Mouse (Mus musculus): ENCODE results near the gene Mid1. TPM values are rescaled to one million over a fixed set of nuclear protein-coding genes. Genes with fewer than 3 reads are reported as not detected.

Mid1 gene
- polyA plus RNA-seq, 1 experiment from 2014 or later = 27.4 TPM

DNA sequence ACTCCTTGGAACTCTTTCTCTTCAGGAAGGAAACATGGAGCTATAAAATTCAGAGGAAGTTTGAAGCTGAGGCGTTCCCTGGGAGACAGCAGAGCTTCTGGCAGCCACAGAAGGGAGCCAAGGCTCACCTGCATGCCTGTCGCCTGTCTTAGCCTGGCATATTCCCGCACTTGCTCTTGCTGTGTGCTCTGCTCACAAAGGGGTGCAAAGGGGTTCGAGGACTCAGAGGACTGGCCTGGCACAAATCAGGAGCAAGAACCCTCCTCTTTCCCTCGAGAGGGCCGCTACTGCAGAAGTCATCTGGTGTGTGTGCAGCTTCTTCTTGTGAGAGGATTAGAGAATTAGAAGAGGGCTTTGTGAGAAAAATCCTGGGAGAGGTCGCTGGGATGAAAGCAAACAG lies 142.7 kb downstream of the Mid1 start:
- H3K36me3 ChIP-seq (ENCODE audit: control insufficient read depth, insufficient read depth, low read length) = no peaks in the 10 kb centered on the region
- H3K4me3 ChIP-seq (ENCODE audit: low read depth, low read length) = no peak overlapping the region; the same call in 1 of the 2 replicates
- no peaks in the 10 kb centered on the region for H3K9me3 ChIP-seq (ENCODE audit: control insufficient read depth, low read length)
- peaks cover 3% of the 10 kb centered on the region; the same call in 1 of the 2 replicates for H3K27me3 ChIP-seq (ENCODE audit: control insufficient read depth, insufficient read depth, low read length)
- peak overlapping the region; percentile 34 for H3K4me2 ChIP-seq (ENCODE audit: low read depth, low read length, severe bottlenecking)
- ATAC-seq (replicated peaks; ENCODE audit: low FRiP score) (peak; percentile 47; the same call in 1 of the 2 replicates), DNase-seq (ENCODE audit: low spot score) (peak; percentile 45)
- H3K27ac ChIP-seq (ENCODE audit: low read depth, low read length) = peak overlapping the region; percentile 71
- H3K9ac ChIP-seq (ENCODE audit: low read length) = peak overlapping the region; percentile 24; the same call in 1 of the 2 replicates
- H3K4me1 ChIP-seq (replicated peaks; ENCODE audit: control insufficient read depth, insufficient read depth, low read length) = no peaks in the 10 kb centered on the region; the same call in 1 of the 2 replicates
- 19% methylated on average over 7 of the region's 7 CpGs for WGBS

DNA sequence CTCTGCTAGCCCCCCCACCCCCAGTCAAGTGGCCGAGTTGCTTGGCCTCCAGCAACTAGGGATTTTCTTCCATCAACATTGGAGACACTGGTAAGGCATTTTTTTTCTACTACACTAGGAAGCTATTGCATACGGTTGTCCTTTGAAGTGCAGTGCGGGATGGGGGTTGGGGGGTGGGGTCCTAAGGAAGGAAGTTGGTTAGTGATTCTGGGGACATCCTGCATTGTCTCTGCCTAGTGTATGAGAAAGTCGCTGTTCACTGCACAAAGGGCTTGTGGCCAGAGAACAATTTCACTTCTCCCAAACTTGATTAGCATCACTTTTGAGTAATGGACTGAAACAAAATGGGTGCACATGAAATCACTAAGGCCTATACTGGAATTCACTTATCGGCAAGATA lies 143.1 kb downstream of the Mid1 start:
- ATAC-seq (replicated peaks; ENCODE audit: low FRiP score) = peak; percentile 57; the same call in 1 of the 2 replicates
- WGBS = 32% methylated on average over 5 of the region's 5 CpGs
- H3K36me3 ChIP-seq (ENCODE audit: control insufficient read depth, insufficient read depth, low read length) = no peaks in the 10 kb centered on the region
- H3K4me1 ChIP-seq (replicated peaks; ENCODE audit: control insufficient read depth, insufficient read depth, low read length) = no peaks in the 10 kb centered on the region; the same call in 1 of the 2 replicates
- H3K9me3 ChIP-seq (ENCODE audit: control insufficient read depth, low read length) = no peaks in the 10 kb centered on the region
- peak; percentile 46 for DNase-seq (ENCODE audit: low spot score)
- peak overlapping the region; percentile 71 for H3K27ac ChIP-seq (ENCODE audit: low read depth, low read length)
- peak overlapping the region; percentile 34 for H3K4me2 ChIP-seq (ENCODE audit: low read depth, low read length, severe bottlenecking)
- H3K9ac ChIP-seq (ENCODE audit: low read length) = peak overlapping the region; percentile 24; the same call in 1 of the 2 replicates
- H3K4me3 ChIP-seq (ENCODE audit: low read depth, low read length) = no peak overlapping the region; the same call in 1 of the 2 replicates
- H3K27me3 ChIP-seq (ENCODE audit: control insufficient read depth, insufficient read depth, low read length) = peaks cover 2% of the 10 kb centered on the region; the same call in 1 of the 2 replicates

DNA sequence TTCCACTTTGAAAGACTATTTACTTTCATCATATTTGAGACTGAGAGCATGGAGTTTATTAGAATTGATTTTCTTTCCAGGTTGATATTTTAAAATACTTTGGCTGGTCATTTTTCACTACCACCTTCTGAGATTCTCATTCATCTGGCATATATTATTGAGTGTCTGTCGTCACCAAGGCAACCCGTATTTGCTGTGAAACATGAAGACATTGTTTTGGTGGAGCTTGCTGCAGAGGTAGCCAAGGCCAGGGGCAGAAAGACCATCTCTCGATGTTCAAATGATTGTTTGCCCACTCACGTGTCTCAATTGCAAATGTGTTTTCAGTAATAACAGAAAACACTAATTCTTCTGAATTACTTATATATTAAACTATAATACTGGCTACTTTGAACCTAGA lies 145.1 kb downstream of the Mid1 start:
- H3K4me2 ChIP-seq (ENCODE audit: low read depth, low read length, severe bottlenecking) = no peak overlapping the region
- H3K9ac ChIP-seq (ENCODE audit: low read length) = no peak overlapping the region
- peaks cover 3% of the 10 kb centered on the region; the same call in 1 of the 2 replicates for H3K27me3 ChIP-seq (ENCODE audit: control insufficient read depth, insufficient read depth, low read length)
- H3K4me1 ChIP-seq (replicated peaks; ENCODE audit: control insufficient read depth, insufficient read depth, low read length) = no peaks in the 10 kb centered on the region; the same call in 1 of the 2 replicates
- H3K27ac ChIP-seq (ENCODE audit: low read depth, low read length) = no peak overlapping the region
- no peaks in the 10 kb centered on the region for H3K36me3 ChIP-seq (ENCODE audit: control insufficient read depth, insufficient read depth, low read length)
- ATAC-seq (replicated peaks; ENCODE audit: low FRiP score) (no peak), DNase-seq (ENCODE audit: low spot score) (no peak)
- no peak overlapping the region for H3K4me3 ChIP-seq (ENCODE audit: low read depth, low read length)
- no peaks in the 10 kb centered on the region for H3K9me3 ChIP-seq (ENCODE audit: control insufficient read depth, low read length)
- WGBS = 36% methylated on average over 4 of the region's 4 CpGs

DNA sequence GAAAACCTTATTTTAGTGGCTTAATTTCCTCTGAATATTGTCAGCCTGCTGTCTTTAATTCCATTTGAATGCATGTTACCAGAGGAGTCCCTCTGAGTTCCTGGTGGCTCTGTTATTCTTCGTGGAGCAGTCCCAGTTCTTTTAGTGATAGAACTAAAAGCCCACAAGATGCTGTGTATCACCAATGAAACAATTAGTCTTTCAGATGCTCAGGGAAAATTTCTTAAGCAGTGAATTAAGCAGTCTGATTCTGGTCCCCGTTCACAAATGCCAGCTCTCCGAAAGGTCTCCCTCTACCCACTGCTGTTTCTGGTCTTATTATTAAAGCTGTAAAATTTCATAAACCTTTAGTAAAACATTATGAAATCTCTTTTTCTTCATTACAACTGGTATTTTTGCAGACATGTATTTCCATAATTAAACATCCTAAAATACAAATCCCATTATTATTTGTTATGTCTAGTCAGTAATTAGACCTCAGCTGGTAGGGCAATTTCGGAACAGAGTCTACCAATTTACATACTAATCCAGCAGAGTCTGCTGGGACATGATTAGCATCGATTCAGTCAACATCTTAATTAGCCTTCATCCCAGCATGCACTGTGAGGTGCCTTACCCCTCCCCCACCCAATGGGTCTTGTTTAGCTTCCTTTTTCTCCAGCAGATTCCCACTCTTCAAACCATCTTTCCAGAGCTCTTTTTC lies 153.1 kb downstream of the Mid1 start:
- DNase-seq (ENCODE audit: low spot score) = peak; percentile 71
- Histone ChIP-seq H3K9ac (ENCODE audit: low read length) (no peak overlapping the region), H3K36me3 (ENCODE audit: control insufficient read depth, insufficient read depth, low read length) (no peaks in the 10 kb centered on the region), H3K9me3 (ENCODE audit: control insufficient read depth, low read length) (no peaks in the 10 kb centered on the region), H3K4me3 (ENCODE audit: low read depth, low read length) (no peak overlapping the region), H3K4me1 (replicated peaks; ENCODE audit: control insufficient read depth, insufficient read depth, low read length) (0 out of 2 replicates have a peak, but pooled peaks cover 2% of the 10 kb centered on the region), H3K4me2 (ENCODE audit: low read depth, low read length, severe bottlenecking) (0 out of 2 replicates have a peak overlapping the region, but pooled peaks have one; percentile 15), H3K27me3 (ENCODE audit: control insufficient read depth, insufficient read depth, low read length) (peaks cover 3% of the 10 kb centered on the region; the same call in 1 of the 2 replicates), H3K27ac (ENCODE audit: low read depth, low read length) (peak overlapping the region; percentile 64)
- ATAC-seq (replicated peaks; ENCODE audit: low FRiP score) = peak; percentile 97
- 28% methylated on average over 5 of the region's 5 CpGs for WGBS

DNA sequence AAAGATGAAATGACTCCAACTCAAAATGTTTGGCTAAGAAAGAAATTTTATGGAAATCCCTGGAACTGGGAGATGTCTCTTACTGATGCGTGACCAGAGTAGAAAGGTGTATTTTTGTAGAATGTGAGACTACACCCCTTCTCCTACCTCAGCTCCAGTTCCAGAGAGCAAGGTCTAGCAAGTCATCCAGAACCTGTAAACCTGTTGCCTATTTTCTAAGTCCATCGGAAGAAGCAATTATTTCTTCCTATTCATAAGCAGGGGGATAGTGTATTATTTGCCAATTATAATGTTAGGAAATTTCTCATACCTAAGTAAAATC lies 153.6 kb downstream of the Mid1 start:
- no peak for DNase-seq (ENCODE audit: low spot score)
- peak overlapping the region; percentile 64 for H3K27ac ChIP-seq (ENCODE audit: low read depth, low read length)

DNA sequence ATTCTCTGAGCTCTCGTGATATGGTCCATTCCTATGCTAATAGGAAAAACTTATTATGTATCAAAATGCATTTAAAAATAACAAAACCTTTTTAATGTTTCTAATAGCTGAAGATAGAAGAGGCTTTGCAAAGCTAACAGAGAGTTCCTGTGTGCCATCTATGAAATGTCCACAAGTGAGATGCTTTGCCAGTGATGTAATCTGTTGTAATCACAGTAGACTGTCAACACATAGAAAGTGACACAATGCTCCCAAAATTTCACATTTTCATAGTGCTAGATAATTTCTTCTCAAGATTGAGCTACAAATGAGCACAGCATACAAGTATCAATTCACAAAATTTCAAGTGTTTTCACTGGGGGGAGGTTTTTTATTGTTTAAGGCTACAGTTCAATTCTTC lies 158.3 kb downstream of the Mid1 start:
- Histone ChIP-seq H3K27me3 (ENCODE audit: control insufficient read depth, insufficient read depth, low read length) (peaks cover 7% of the 10 kb centered on the region; the same call in 1 of the 2 replicates), H3K36me3 (ENCODE audit: control insufficient read depth, insufficient read depth, low read length) (no peaks in the 10 kb centered on the region), H3K9me3 (ENCODE audit: control insufficient read depth, low read length) (no peaks in the 10 kb centered on the region), H3K27ac (ENCODE audit: low read depth, low read length) (no peak overlapping the region), H3K4me2 (ENCODE audit: low read depth, low read length, severe bottlenecking) (no peak overlapping the region), H3K4me1 (replicated peaks; ENCODE audit: control insufficient read depth, insufficient read depth, low read length) (peaks cover 4% of the 10 kb centered on the region; the same call in 1 of the 2 replicates), H3K4me3 (ENCODE audit: low read depth, low read length) (no peak overlapping the region), H3K9ac (ENCODE audit: low read length) (no peak overlapping the region)
- no peak for ATAC-seq (replicated peaks; ENCODE audit: low FRiP score)
- DNase-seq (ENCODE audit: low spot score) = no peak
- 44% methylated on average over 1 of the region's 1 CpGs for WGBS

More for the DNA sequence above, 153.6 kb downstream of the Mid1 start:
- Histone ChIP-seq H3K27me3 (ENCODE audit: control insufficient read depth, insufficient read depth, low read length) (peaks cover 2% of the 10 kb centered on the region; the same call in 1 of the 2 replicates), H3K4me2 (ENCODE audit: low read depth, low read length, severe bottlenecking) (no peak overlapping the region), H3K4me3 (ENCODE audit: low read depth, low read length) (no peak overlapping the region), H3K9me3 (ENCODE audit: control insufficient read depth, low read length) (no peaks in the 10 kb centered on the region), H3K36me3 (ENCODE audit: control insufficient read depth, insufficient read depth, low read length) (no peaks in the 10 kb centered on the region), H3K4me1 (replicated peaks; ENCODE audit: control insufficient read depth, insufficient read depth, low read length) (0 out of 2 replicates have a peak, but pooled peaks cover 2% of the 10 kb centered on the region), H3K9ac (ENCODE audit: low read length) (no peak overlapping the region)
- ATAC-seq (replicated peaks; ENCODE audit: low FRiP score) = peak; percentile 62
- WGBS = 64% methylated on average over 2 of the region's 2 CpGs

DNA sequence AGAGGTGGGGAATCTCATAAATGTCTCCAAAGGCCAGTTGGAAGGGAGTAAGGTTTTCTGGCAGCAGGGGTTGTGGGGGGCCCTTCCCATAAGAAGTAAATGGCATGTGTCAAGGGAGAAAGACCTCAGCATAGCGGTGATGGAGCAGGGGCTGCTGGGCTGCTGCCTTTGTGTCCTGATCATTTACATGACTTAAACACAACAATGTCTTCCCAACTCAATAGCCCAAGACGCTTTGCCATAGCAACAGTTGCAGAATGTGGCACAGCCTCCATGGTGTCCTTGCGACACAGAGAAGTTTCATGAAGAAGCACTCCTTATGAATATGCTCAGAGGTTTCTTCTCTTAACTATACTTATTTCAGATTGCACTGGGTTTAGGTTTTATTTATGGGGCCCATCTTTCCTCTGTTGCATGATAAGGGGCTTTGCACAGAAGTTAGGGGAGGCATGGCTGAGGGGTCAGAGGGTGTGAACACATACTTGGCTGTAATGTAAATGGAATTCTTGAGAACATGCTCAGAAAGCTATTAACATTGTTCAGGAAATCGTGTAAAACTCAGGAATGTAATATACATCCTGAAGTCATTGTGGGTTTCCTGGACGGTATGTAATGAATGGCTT lies 159.3 kb downstream of the Mid1 start:
- DNase-seq (ENCODE audit: low spot score) (peak; percentile 63), ATAC-seq (replicated peaks; ENCODE audit: low FRiP score) (peak; percentile 94)
- H3K9ac ChIP-seq (ENCODE audit: low read length) = no peak overlapping the region
- H3K36me3 ChIP-seq (ENCODE audit: control insufficient read depth, insufficient read depth, low read length) = no peaks in the 10 kb centered on the region
- H3K9me3 ChIP-seq (ENCODE audit: control insufficient read depth, low read length) = no peaks in the 10 kb centered on the region
- H3K27me3 ChIP-seq (ENCODE audit: control insufficient read depth, insufficient read depth, low read length) = peaks cover 7% of the 10 kb centered on the region; the same call in 1 of the 2 replicates
- peaks cover 2% of the 10 kb centered on the region; the same call in 1 of the 2 replicates for H3K4me1 ChIP-seq (replicated peaks; ENCODE audit: control insufficient read depth, insufficient read depth, low read length)
- peak overlapping the region; percentile 68 for H3K27ac ChIP-seq (ENCODE audit: low read depth, low read length)
- 25% methylated on average over 5 of the region's 5 CpGs for WGBS
- H3K4me3 ChIP-seq (ENCODE audit: low read depth, low read length) = no peak overlapping the region
- H3K4me2 ChIP-seq (ENCODE audit: low read depth, low read length, severe bottlenecking) = peak overlapping the region; percentile 21; the same call in 1 of the 2 replicates

DNA sequence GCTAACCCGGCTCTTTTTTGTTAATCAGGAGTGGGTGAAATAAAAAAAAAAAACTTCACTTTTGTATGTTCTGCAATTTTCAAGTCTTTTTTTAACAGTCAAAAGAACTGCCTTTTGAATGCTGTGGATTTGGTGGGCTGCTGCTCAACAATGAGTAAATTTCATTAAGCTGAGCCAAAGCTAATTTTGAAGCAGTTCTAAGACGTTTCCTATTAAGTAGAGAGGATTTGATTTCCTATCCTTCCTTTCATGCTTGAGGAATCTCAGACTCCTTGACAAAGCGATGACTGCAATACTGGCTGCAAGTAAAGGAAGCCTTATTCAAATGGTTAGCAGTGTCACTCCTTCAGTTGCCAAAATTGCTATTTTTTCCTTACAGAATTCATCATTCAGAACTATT lies 161.2 kb downstream of the Mid1 start:
- no peak for DNase-seq (ENCODE audit: low spot score)

More for the DNA sequence above, 161.2 kb downstream of the Mid1 start:
- H3K36me3 ChIP-seq (ENCODE audit: control insufficient read depth, insufficient read depth, low read length) = no peaks in the 10 kb centered on the region
- H3K9me3 ChIP-seq (ENCODE audit: control insufficient read depth, low read length) = no peaks in the 10 kb centered on the region
- no peak overlapping the region for H3K9ac ChIP-seq (ENCODE audit: low read length)
- H3K4me3 ChIP-seq (ENCODE audit: low read depth, low read length) = no peak overlapping the region
- no peak overlapping the region for H3K4me2 ChIP-seq (ENCODE audit: low read depth, low read length, severe bottlenecking)
- 20% methylated on average over 3 of the region's 3 CpGs for WGBS
- ATAC-seq (replicated peaks; ENCODE audit: low FRiP score) = no peak
- peaks cover 2% of the 10 kb centered on the region; the same call in 1 of the 2 replicates for H3K4me1 ChIP-seq (replicated peaks; ENCODE audit: control insufficient read depth, insufficient read depth, low read length)
- peaks cover 9% of the 10 kb centered on the region; the same call in 1 of the 2 replicates for H3K27me3 ChIP-seq (ENCODE audit: control insufficient read depth, insufficient read depth, low read length)
- H3K27ac ChIP-seq (ENCODE audit: low read depth, low read length) = no peak overlapping the region
